Mouse (Mus musculus) thymus, adult 2 months (tissue): ENCODE results near the gene Rps4x. TPM values are rescaled to one million over a fixed set of nuclear protein-coding genes. Genes with fewer than 3 reads are reported as not detected.

ENCODE experiments used
- DNase-seq: peaks from one replicate; pipeline ENCODE4 v3.0.0; 2021
- H3K27ac ChIP-seq: fragments of 200-500 bp; 2 replicates; pipeline ENCODE4 v1.5.1; 2012; ENCODE audit warnings: low read length, control low read depth; ENCODE audit not compliant: control insufficient read depth, insufficient read depth
- H3K27me3 ChIP-seq: fragments of 200-500 bp; 2 replicates; pipeline ENCODE4 v1.6.1; 2012; ENCODE audit warnings: mild to moderate bottlenecking, low read length, moderate library complexity, mixed read lengths; ENCODE audit not compliant: control insufficient read depth, insufficient read depth
- H3K36me3 ChIP-seq: fragments of 200-500 bp; 2 replicates; pipeline ENCODE4 v1.6.1; 2012; ENCODE audit warnings: mild to moderate bottlenecking, low read length, moderate library complexity; ENCODE audit not compliant: control insufficient read depth, insufficient read depth
- H3K4me1 ChIP-seq: fragments of 200-500 bp; replicated peaks from 2 replicates; pipeline ENCODE4 v1.6.1; 2012; ENCODE audit warnings: low read length; ENCODE audit not compliant: control insufficient read depth, insufficient read depth
- H3K4me3 ChIP-seq: fragments of 200-500 bp; 2 replicates; pipeline ENCODE4 v1.5.1; 2012; ENCODE audit warnings: mild to moderate bottlenecking, low read length, control low read depth, moderate library complexity; ENCODE audit not compliant: control insufficient read depth, insufficient read depth
- CTCF ChIP-seq: fragments of 200-500 bp; IDR thresholded peaks from 2 replicates; pipeline ENCODE4 v1.5.1; 2012; ENCODE audit warnings: mild to moderate bottlenecking, control low read depth, low read length, moderate library complexity, borderline replicate concordance; ENCODE audit not compliant: control insufficient read depth, poor library complexity, insufficient read depth; ENCODE audit errors: extremely low read depth
- POLR2A ChIP-seq: fragments of 200-500 bp; IDR thresholded peaks from 2 replicates; pipeline ENCODE4 v1.6.1; 2012; ENCODE audit warnings: mild to moderate bottlenecking, low read length, control low read depth, moderate library complexity; ENCODE audit not compliant: control insufficient read depth, poor library complexity, insufficient read depth; ENCODE audit errors: extremely low read depth
- WGBS: fragments of 180-500 bp; shearing (Covaris S2); methylation state at CpG from one replicate; pipeline ENCODE4 v1.1.7; 2018; 5-methylcytosine and 5-hydroxymethylcytosine counted together
- polyA plus RNA-seq: library from polyadenylated mRNA; depleted of rRNA; stranded (reverse); fragments of >200 nt; gene quantifications from 2 replicates; pipeline ENCODE4 v1.2.3, GENCODE M21; 2012

The Rps4x gene
- polyA plus RNA-seq, 1 experiment: 621 TPM

- no peak overlapping the region for H3K4me3 ChIP-seq
- peaks cover 6% of the 10 kb centered on the region for H3K4me1 ChIP-seq
- no peak for DNase-seq
- H3K27me3 ChIP-seq: no peaks in the 10 kb centered on the region
- TF ChIP-seq POLR2A: no peak
- no peak for TF ChIP-seq CTCF
- peaks cover 41% of the 10 kb centered on the region for H3K36me3 ChIP-seq
- H3K27ac ChIP-seq: no peak overlapping the region
These were observed 6.6 kb downstream of the Rps4x start for GRCm38 (mm10) chrX:102182575-102182974.

- Histone ChIP-seq H3K36me3 (no peaks in the 10 kb centered on the region), H3K4me3 (no peak overlapping the region), H3K4me1 (no peaks in the 10 kb centered on the region), H3K27ac (no peak overlapping the region), H3K27me3 (no peaks in the 10 kb centered on the region)
- DNase-seq: no peak
- 93% methylated on average over 5 of the region's 5 CpGs for WGBS
- TF ChIP-seq POLR2A: no peak
- TF ChIP-seq CTCF: no peak
These were observed 13.5 kb downstream of the Rps4x start for GRCm38 (mm10) chrX:102175538-102176287.

- Histone ChIP-seq H3K27ac (no peak overlapping the region), H3K27me3 (no peaks in the 10 kb centered on the region), H3K36me3 (no peaks in the 10 kb centered on the region), H3K4me3 (no peak overlapping the region), H3K4me1 (no peaks in the 10 kb centered on the region)
- TF ChIP-seq POLR2A (no peak), CTCF (no peak)
- DNase-seq: no peak
- WGBS: 76% methylated on average over 3 of the region's 3 CpGs
These were observed 18.3 kb downstream of the Rps4x start for GRCm38 (mm10) chrX:102170900-102171299.

DNA sequence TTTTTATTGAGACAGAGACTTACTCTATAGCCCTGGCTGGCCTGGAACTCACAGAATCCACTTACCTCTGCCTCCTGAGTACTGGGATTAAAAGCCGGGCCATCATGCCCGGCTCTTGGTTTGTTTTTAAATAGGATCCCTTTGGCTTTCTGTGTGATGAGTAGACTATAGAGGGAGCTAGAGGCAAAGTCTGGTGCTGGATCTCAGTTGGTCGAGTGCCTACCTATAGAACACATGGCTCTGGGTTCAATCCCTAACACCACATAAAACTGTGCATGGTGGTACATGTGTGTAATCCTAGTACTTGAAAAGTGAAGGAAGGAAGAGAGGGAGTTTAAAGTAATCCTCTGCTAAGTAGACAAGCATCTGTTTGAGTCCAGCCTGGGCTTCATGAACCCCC is 19.1 kb downstream of the Rps4x start:
- H3K4me3 ChIP-seq: no peak overlapping the region
- no peaks in the 10 kb centered on the region for H3K27me3 ChIP-seq
- no peak overlapping the region for H3K27ac ChIP-seq
- TF ChIP-seq POLR2A: no peak
- no peak for TF ChIP-seq CTCF
- H3K4me1 ChIP-seq: no peaks in the 10 kb centered on the region
- DNase-seq: no peak
- WGBS: 69% methylated on average over 3 of the region's 3 CpGs
- no peaks in the 10 kb centered on the region for H3K36me3 ChIP-seq

- no peaks in the 10 kb centered on the region for H3K4me1 ChIP-seq
- H3K27me3 ChIP-seq: no peaks in the 10 kb centered on the region
- TF ChIP-seq POLR2A: no peak
- TF ChIP-seq CTCF: no peak
- H3K4me3 ChIP-seq: no peak overlapping the region
- 93% methylated on average over 1 of the region's 1 CpGs for WGBS
- no peaks in the 10 kb centered on the region for H3K36me3 ChIP-seq
- H3K27ac ChIP-seq: no peak overlapping the region
- DNase-seq: no peak
These were observed 19.5 kb downstream of the Rps4x start for GRCm38 (mm10) chrX:102169724-102170123.

GRCm38 (mm10) chrX:102166986-102167385 is 22.2 kb downstream of the Rps4x start:
- Histone ChIP-seq H3K4me1 (no peaks in the 10 kb centered on the region), H3K4me3 (no peak overlapping the region), H3K36me3 (no peaks in the 10 kb centered on the region), H3K27me3 (no peaks in the 10 kb centered on the region), H3K27ac (no peak overlapping the region)
- TF ChIP-seq POLR2A: no peak
- no peak for TF ChIP-seq CTCF
- 84% methylated on average over 6 of the region's 6 CpGs for WGBS
- no peak for DNase-seq
